Mouse (Mus musculus): ENCODE measurements around the gene Anapc5. TPM values are rescaled to one million over a fixed set of nuclear protein-coding genes. Genes with fewer than 3 reads are reported as not detected.
A peak's percentile ranks its signal among the peaks of the same experiment; 100 is the strongest.

Gene Anapc5
- polyA plus RNA-seq, 1 experiment from 2014 or later: 441 TPM

DNA sequence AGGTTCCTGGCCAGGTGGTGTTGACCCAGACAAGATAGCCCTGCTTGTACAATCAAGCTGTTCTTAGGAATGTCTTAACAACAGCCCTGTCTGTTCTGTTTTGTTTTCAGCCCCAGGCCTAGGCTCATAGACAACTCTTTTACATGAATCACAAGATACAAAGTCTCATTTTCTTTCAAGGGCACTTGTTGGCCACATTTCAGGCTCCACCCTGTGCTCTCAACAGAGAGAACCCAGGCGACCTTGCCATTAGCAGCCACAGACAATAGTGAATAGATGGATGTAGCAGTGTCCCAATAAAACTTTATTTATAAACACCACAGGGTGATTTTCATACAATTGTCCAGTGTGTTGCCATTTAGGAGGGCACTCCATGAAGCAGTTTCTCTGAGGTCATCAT, 39.1 kb downstream of the Anapc5 start:
- H3K4me2 ChIP-seq (replicated peaks; ENCODE audit: low read depth, low read length): no peak overlapping the region
- H3K9me3 ChIP-seq (ENCODE audit: low read length): no peaks in the 10 kb centered on the region
- WGBS: 72% methylated on average over 1 of the region's 1 CpGs
- no peak overlapping the region for H3K9ac ChIP-seq (replicated peaks; ENCODE audit: low read length)
- no peak overlapping the region for H3K27ac ChIP-seq (ENCODE audit: low read length)
- ATAC-seq (ENCODE audit: low FRiP score, low TSS enrichment): no peak
- H3K4me3 ChIP-seq (ENCODE audit: low read length): no peak overlapping the region
- peaks cover 20% of the 10 kb centered on the region for H3K4me1 ChIP-seq (ENCODE audit: insufficient read depth, low read length)
- peaks cover 6% of the 10 kb centered on the region for H3K36me3 ChIP-seq (ENCODE audit: insufficient read depth, low read length)
- H3K27me3 ChIP-seq (ENCODE audit: insufficient read depth, low read length): no peaks in the 10 kb centered on the region

DNA sequence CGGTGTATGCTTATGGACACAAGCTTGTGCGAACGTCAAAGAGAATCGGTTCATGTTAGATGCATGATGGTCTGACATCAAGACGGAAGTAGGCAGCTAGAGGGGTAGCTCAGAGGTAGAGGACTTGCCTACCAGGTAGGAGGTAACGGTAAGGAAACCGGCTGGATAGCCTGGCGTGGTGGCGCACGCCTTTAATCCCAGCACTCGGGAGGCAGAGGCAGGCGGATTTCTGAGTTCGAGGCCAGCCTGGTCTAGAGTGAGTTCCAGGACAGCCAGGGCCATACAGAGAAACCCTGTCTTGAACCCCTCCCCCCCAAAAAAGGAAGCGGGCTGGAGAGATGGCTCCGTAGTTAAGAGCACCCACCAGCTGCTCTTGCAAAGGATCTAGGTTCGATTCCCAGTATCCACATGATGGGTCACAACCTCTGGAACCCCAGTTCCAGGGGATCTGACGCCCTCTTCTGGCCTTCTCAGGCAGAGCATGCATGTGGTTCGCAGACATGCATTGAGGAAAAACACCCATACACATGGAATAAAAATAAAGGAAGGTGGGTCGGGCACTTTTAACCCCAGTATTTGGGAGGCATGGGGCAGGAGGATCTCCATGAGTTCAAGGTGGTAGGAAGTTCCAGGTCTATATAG, 40.2 kb downstream of the Anapc5 start:
- no peak overlapping the region for H3K27ac ChIP-seq (ENCODE audit: low read length)

DNA sequence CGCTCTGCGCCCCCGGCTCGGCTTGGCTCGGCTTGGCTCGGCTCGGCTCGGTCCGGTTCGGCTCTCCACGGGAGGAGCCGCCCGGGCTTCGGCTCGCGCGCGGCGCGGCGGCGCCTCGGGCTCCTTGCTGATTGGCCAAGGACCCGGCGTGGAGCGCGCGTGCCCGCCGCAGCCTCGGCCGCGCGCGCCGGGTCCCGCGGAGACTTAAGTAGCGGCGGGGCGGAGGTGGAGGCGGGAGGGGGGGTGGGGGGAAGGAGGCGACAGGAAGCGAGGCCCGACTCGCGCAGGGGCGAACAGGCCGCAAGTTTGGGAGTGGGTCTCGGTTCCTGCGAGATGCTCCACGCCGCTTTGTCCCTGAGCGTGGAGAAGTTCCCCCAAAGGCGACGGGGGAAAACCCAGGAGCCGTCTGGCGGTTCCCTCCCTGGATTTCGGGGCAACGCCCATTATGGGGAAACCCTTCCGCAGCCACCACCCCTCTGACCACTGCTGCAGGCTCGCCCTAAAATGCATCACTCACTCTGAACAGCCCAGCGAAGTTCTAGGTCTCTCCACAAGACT, 41.8 kb downstream of the Anapc5 start, which contains the start of gene Camkk2:
Gene Camkk2 (minus strand): TSS at position 133 of the 558 bp plus-strand sequence.
- no peaks in the 10 kb centered on the region for H3K9me3 ChIP-seq (ENCODE audit: low read length)
- peak within 1 kb of the TSS; percentile 68 for H3K4me3 ChIP-seq (ENCODE audit: low read length)
- H3K9ac ChIP-seq (replicated peaks; ENCODE audit: low read length): peak within 1 kb of the TSS; percentile 86
- WGBS: 0% methylated on average over 55 of the region's 63 CpGs
- peak within 1 kb of the TSS; percentile 92 for H3K4me2 ChIP-seq (replicated peaks; ENCODE audit: low read depth, low read length)
- H3K36me3 ChIP-seq (ENCODE audit: insufficient read depth, low read length): no peaks in the 10 kb centered on the region
- H3K4me1 ChIP-seq (ENCODE audit: insufficient read depth, low read length): peaks cover 23% of the 10 kb centered on the region
- H3K27ac ChIP-seq (ENCODE audit: low read length): peak within 1 kb of the TSS; percentile 83
- H3K27me3 ChIP-seq (ENCODE audit: insufficient read depth, low read length): no peaks in the 10 kb centered on the region
- ATAC-seq (ENCODE audit: low FRiP score, low TSS enrichment): peak; percentile 76

More for the DNA sequence above, 40.2 kb downstream of the Anapc5 start:
- Histone ChIP-seq H3K9me3 (ENCODE audit: low read length) (no peaks in the 10 kb centered on the region), H3K36me3 (ENCODE audit: insufficient read depth, low read length) (no peaks in the 10 kb centered on the region), H3K4me2 (replicated peaks; ENCODE audit: low read depth, low read length) (no peak overlapping the region), H3K9ac (replicated peaks; ENCODE audit: low read length) (no peak overlapping the region), H3K4me3 (ENCODE audit: low read length) (no peak overlapping the region), H3K4me1 (ENCODE audit: insufficient read depth, low read length) (peaks cover 20% of the 10 kb centered on the region), H3K27me3 (ENCODE audit: insufficient read depth, low read length) (no peaks in the 10 kb centered on the region)
- 89% methylated on average over 19 of the region's 19 CpGs for WGBS
- ATAC-seq (ENCODE audit: low FRiP score, low TSS enrichment): no peak

DNA sequence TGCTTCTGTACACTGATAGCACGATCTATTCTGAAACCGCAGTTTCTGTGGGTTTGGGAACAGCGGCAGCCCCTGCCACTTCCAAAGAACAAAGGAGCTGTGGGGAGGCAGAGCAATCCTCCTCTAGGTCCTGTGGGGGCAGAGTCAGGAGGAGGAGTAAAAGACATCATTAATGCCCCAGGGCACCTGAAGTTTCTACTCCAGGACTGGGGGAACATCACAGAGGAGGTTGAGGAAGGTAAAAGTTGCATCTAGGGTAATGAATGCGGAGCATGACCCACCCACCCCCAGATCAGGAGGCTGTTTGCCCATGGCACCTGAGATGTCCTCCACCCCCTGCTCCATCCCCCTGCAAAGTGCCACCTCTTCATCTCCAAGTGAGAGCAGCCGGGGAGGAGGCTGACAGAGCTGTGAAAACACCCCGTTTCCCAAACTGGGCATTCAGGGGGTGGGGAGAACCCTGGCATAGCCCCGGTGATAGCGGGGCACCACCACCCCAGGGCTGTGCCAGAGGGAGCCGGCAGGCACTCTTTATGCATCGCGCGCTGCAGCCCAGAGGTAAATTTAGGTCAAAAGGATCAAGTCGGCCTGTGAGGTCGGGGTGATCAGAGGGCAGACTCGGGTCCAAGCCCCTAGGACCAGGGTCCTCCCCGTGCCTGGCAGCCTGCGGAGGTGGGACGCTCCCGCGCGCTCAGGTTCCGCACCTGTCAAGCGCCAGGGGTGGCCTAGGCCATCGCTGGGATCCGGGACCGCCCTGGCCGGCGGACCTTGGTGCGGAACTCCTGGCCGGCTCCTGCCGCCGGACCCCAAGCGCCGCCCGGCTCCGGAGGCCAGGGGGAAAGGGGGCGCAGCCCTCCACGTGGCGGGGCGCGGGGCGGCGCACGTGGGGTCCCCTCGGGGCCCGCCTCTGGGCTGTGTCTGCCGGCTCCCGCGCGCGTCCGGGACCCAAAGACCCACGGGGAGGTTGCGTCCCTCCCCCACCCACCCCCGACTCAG, 42.6 kb downstream of the Anapc5 start:
- 2% methylated on average over 42 of the region's 55 CpGs for WGBS
- Histone ChIP-seq H3K4me2 (replicated peaks; ENCODE audit: low read depth, low read length) (peak overlapping the region; percentile 92), H3K9me3 (ENCODE audit: low read length) (no peaks in the 10 kb centered on the region), H3K4me3 (ENCODE audit: low read length) (peak overlapping the region; percentile 68), H3K27me3 (ENCODE audit: insufficient read depth, low read length) (no peaks in the 10 kb centered on the region), H3K9ac (replicated peaks; ENCODE audit: low read length) (peak overlapping the region; percentile 86), H3K4me1 (ENCODE audit: insufficient read depth, low read length) (peaks cover 16% of the 10 kb centered on the region), H3K27ac (ENCODE audit: low read length) (peak overlapping the region; percentile 83), H3K36me3 (ENCODE audit: insufficient read depth, low read length) (no peaks in the 10 kb centered on the region)
- ATAC-seq (ENCODE audit: low FRiP score, low TSS enrichment): peak; percentile 66

DNA sequence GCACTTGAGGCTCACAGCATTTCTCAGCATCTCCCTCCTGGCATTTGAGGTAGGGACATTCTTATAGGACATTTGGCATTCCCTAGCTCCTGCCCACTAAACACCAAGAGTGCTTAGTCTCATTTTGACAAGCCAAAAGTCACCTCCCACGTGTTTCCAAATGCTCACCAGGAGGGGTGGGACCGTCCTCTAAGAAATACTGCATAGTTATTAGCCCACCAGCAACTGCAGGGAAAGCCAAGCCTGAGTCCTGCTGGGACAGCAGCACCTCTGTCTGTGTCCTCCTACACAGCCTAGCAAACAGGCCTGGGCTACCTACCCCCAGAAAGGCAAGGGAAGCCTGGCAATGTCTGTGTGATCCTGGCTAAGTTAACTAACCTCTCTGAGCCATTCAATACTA, 43.8 kb downstream of the Anapc5 start:
- Histone ChIP-seq H3K9ac (replicated peaks; ENCODE audit: low read length) (no peak overlapping the region), H3K4me3 (ENCODE audit: low read length) (no peak overlapping the region), H3K4me2 (replicated peaks; ENCODE audit: low read depth, low read length) (no peak overlapping the region), H3K27me3 (ENCODE audit: insufficient read depth, low read length) (no peaks in the 10 kb centered on the region), H3K27ac (ENCODE audit: low read length) (no peak overlapping the region), H3K36me3 (ENCODE audit: insufficient read depth, low read length) (peaks cover 3% of the 10 kb centered on the region; the same call in 1 of the 2 replicates), H3K4me1 (ENCODE audit: insufficient read depth, low read length) (peaks cover 16% of the 10 kb centered on the region), H3K9me3 (ENCODE audit: low read length) (no peaks in the 10 kb centered on the region; the same call in 1 of the 2 replicates)
- 33% methylated on average over 2 of the region's 2 CpGs for WGBS
- ATAC-seq (ENCODE audit: low FRiP score, low TSS enrichment): no peak

DNA sequence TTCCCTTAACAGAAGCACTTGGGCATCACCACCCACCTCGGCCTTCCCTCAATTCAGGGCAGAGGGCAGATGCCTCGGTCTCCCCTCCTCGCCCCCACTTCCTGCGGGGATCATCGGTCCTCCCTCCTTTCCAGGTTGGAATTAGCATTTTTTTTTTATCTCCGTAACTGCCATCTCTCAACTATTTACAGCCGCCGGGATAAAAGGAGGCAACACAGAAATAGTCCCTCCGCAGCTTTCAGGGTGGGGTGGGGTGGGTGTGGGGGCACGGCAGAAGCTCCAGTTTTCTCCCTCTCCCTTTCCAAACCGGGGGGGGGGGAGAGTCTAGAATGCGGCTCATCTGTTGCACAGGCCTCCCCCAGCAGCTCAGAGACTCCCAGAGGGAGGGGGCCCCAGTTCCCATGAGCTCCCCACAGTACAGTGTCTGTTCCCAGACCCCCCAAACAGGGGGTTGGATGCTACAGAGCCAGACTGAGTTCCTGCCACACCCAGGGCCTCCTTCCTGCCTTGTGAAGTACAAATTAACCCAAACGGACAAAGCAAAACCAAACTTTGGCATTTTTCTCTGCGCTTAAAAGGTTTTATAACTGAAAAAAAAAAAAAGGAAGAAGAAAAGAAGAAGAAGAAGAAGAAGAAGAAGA, 45.4 kb downstream of the Anapc5 start:
- Histone ChIP-seq H3K9ac (replicated peaks; ENCODE audit: low read length) (no peak overlapping the region), H3K36me3 (ENCODE audit: insufficient read depth, low read length) (peaks cover 3% of the 10 kb centered on the region; the same call in 1 of the 2 replicates), H3K4me1 (ENCODE audit: insufficient read depth, low read length) (peaks cover 25% of the 10 kb centered on the region), H3K4me3 (ENCODE audit: low read length) (no peak overlapping the region), H3K4me2 (replicated peaks; ENCODE audit: low read depth, low read length) (no peak overlapping the region), H3K9me3 (ENCODE audit: low read length) (no peaks in the 10 kb centered on the region; the same call in 1 of the 2 replicates), H3K27ac (ENCODE audit: low read length) (no peak overlapping the region), H3K27me3 (ENCODE audit: insufficient read depth, low read length) (no peaks in the 10 kb centered on the region)
- no peak for ATAC-seq (ENCODE audit: low FRiP score, low TSS enrichment)
- WGBS: 84% methylated on average over 13 of the region's 14 CpGs

DNA sequence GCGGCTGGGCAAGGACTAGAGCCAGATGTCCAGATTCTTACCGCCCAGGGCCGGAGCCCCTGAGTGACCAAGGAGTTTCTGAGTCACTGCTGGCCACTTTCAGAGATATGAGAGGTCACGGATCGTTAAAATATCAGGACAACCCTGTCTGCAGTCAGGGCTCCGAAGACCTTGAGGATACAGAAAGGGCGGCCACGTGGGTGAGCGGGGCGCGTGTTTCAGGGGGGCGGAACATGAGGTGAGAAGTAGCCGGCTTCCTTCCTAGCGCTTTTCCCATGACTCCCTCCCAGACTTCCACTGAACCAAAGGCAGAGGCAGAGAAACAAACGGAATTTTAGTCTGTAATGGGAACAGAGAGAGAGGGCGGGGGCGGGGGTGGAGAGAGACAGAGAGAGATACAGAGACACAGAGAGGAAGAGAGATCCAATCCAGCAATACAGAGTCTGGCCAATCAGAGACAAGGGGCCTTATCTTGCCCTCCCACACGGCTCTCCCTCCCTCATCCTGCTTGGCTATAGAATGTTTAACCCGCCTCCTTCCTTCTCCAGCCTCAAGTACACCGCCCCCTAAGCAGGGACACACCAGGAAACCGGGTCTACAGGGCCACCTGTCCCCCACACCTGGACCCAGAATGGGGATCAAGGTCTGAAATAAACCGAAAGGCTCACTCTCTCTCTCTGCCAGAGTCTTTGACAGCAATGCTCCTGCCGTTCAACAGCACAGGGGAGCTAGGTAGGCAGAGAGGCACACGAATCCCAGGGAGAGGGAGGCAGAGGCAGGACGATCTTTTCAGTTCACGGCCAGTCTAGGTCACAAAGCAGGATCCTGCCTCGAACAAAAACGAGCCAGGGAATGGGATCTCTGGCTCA, 46.2 kb downstream of the Anapc5 start:
- Histone ChIP-seq H3K27ac (ENCODE audit: low read length) (no peak overlapping the region), H3K9ac (replicated peaks; ENCODE audit: low read length) (no peak overlapping the region), H3K9me3 (ENCODE audit: low read length) (no peaks in the 10 kb centered on the region; the same call in 1 of the 2 replicates), H3K4me3 (ENCODE audit: low read length) (no peak overlapping the region), H3K27me3 (ENCODE audit: insufficient read depth, low read length) (no peaks in the 10 kb centered on the region), H3K4me1 (ENCODE audit: insufficient read depth, low read length) (peaks cover 30% of the 10 kb centered on the region), H3K4me2 (replicated peaks; ENCODE audit: low read depth, low read length) (no peak overlapping the region), H3K36me3 (ENCODE audit: insufficient read depth, low read length) (peaks cover 3% of the 10 kb centered on the region; the same call in 1 of the 2 replicates)
- ATAC-seq (ENCODE audit: low FRiP score, low TSS enrichment): no peak
- 61% methylated on average over 28 of the region's 28 CpGs for WGBS

DNA sequence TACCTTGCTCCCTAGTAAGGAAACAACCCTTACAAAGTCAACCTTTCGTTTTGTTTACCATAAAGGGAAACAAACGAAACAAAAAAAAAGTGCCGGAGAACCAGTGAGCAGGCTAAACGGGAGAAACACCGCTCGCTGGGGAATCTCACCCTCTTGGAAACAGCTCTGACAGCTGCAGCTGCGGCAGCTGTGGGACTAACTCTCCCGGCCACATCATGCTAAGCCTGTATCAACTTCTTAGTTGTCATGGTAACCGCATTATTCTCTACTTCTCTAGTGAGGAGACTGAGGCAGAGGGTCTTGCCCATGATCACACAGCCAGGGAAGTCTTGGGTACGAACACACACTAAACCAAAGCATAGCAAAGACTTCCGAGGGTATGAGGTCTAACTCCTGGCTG, 47.4 kb downstream of the Anapc5 start:
- no peak overlapping the region for H3K9ac ChIP-seq (replicated peaks; ENCODE audit: low read length)
- H3K4me2 ChIP-seq (replicated peaks; ENCODE audit: low read depth, low read length): no peak overlapping the region
- peaks cover 3% of the 10 kb centered on the region; the same call in 1 of the 2 replicates for H3K36me3 ChIP-seq (ENCODE audit: insufficient read depth, low read length)
- H3K9me3 ChIP-seq (ENCODE audit: low read length): no peaks in the 10 kb centered on the region; the same call in 1 of the 2 replicates
- H3K27ac ChIP-seq (ENCODE audit: low read length): no peak overlapping the region
- no peaks in the 10 kb centered on the region for H3K27me3 ChIP-seq (ENCODE audit: insufficient read depth, low read length)
- H3K4me3 ChIP-seq (ENCODE audit: low read length): no peak overlapping the region
- peaks cover 30% of the 10 kb centered on the region for H3K4me1 ChIP-seq (ENCODE audit: insufficient read depth, low read length)
- ATAC-seq (ENCODE audit: low FRiP score, low TSS enrichment): no peak
- WGBS: 90% methylated on average over 11 of the region's 11 CpGs
